Mouse (Mus musculus): Measurements from ENCODE around the gene Ccnk. TPM values are rescaled to one million over a fixed set of nuclear protein-coding genes. Genes with fewer than 3 reads are reported as not detected.

The Ccnk gene
- total RNA-seq, 2 experiments from 2014 or later: 127 to 147 TPM

DNA sequence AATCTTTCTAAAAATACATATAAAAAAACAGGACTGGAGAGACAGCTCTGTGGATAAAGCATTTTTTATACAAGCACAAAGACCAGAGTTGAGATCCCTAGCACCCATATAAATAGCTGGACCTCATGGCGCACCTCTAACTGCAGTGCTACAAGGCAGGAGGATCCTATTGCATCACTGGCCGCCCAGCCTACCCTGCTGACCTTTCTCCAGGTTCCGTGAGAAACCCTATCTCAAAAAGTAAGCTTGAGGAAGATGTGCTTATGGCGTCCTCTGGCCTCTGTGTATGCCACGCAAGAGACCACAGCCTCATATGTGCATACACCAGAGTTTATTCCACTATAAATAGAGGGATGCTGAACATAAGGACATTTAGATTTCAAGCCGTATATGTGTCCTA, 2.3 kb downstream of the Ccnk start:
- peak; percentile 41 for DNase-seq (ENCODE audit: low spot score)

- peak; percentile 87 for DNase-seq (ENCODE audit: low spot score)
Observed at GRCm38 (mm10) chr12:108187541-108188091, 8.2 kb downstream of the Ccnk start.

GRCm38 (mm10) chr12:108193878-108194277, 14.5 kb downstream of the Ccnk start:
- no peak for DNase-seq (ENCODE audit: low spot score)

GRCm38 (mm10) chr12:108195761-108196160, 16.4 kb downstream of the Ccnk start:
- no peak for DNase-seq (ENCODE audit: low spot score)

DNA sequence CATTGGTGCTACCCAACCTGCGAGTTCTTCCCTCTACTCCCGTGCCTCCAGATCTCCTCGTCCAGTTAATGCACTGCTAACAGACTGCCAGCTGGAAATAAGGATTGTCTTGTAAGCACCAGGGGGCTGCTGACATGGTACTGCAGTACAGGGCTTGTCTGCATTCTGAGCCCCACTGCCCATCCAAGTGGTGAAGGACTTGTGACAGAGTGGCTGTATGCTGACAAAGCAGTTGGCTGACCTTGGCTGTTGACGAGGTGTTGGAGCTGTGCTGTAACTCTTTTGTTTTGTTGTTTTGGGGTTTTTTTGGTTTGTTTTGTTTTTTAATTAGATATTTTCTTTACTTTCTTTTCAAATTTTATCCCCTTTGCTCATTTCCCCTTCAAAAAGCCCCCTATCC, 19.1 kb downstream of the Ccnk start:
- DNase-seq (ENCODE audit: low spot score): no peak

GRCm38 (mm10) chr12:108200094-108200493, 20.7 kb downstream of the Ccnk start:
- DNase-seq (ENCODE audit: low spot score): no peak

DNA sequence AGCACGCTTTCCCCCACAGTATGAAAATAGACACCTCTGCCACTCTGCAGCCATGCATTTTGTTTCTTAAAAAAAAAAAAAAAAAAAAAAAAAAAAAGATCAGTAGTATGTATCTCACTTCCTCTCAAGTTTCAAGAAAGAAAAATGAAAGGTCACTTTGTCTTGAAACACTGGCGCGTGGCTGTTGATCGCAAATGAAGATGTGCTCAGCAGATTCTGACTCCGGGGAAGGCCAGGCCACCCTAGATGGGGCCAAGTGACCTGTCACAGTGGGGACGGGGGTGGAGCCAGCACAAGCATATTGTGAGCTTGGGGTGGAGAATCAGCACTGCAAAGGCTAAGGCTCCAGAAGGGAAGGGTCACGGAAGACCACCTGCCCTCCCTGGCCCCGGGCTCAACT, 24.5 kb downstream of the Ccnk start:
- no peak for DNase-seq (ENCODE audit: low spot score)

GRCm38 (mm10) chr12:108204978-108205377, 25.6 kb downstream of the Ccnk start:
- DNase-seq (ENCODE audit: low spot score): no peak

DNA sequence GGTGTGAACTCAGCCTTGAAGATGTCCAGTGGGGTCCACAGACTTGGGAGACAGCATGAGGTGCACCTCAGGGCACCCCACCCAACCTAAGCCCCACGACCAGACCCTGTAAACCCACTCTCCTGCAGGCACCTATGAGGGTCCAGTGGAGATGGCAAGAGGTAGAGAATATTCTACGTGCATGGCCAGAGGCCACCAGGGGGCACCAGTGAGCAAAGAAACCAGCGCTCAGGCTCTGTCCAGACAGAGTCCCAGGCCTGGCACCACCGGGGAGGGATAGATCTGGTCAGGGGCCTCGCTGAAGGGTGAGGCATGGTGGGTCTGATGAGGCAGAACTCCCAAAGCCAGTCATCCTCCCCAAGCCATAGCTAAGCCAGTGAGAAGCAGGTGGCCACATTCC, 27.3 kb downstream of the Ccnk start:
- peak; percentile 63 for DNase-seq (ENCODE audit: low spot score)

DNA sequence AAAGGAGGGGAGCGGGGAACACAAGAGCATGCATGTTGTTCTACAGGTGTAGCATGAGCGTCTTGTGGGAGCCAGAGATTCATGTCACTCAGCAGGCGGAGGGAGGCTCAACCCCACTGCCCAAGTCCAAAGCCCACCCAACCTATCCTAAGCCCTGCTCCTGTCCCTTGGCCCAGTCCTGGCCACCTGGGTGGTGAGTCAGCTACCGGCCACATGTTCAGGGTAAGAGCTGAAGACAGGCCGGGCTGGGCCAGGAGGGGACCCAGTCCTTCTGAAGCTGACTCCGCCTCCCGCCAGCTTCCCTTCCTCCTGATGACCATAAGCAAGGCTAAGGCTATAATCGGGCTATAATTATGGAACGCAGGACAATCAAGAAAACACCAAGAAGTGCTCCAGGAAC, 28.8 kb downstream of the Ccnk start:
- DNase-seq (ENCODE audit: low spot score): no peak

- peak; percentile 81 for DNase-seq (ENCODE audit: low spot score)
Observed at GRCm38 (mm10) chr12:108208726-108209438, 29.5 kb downstream of the Ccnk start.

GRCm38 (mm10) chr12:108210623-108211022, 31.2 kb downstream of the Ccnk start:
- DNase-seq (ENCODE audit: low spot score): no peak

DNA sequence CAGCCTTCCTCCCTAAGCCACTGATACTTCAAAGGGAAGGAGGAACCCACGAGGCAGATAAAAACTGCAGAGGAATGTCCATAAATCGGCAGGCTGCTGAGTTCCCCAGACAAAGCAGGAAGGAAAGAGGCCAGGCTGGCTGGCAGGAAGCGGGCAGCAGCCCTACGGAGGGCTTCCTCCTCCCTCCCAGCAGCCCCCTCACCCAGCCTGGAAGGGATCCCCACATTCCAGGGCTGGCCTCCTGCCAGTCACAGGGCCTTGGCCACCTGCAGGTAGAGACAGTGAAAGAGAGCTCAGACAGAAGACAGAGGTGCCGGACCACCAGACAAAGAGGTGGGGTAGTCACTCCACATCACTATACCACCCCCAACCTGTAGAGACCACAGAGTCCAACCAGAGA, 32.7 kb downstream of the Ccnk start:
- DNase-seq (ENCODE audit: low spot score): no peak

DNA sequence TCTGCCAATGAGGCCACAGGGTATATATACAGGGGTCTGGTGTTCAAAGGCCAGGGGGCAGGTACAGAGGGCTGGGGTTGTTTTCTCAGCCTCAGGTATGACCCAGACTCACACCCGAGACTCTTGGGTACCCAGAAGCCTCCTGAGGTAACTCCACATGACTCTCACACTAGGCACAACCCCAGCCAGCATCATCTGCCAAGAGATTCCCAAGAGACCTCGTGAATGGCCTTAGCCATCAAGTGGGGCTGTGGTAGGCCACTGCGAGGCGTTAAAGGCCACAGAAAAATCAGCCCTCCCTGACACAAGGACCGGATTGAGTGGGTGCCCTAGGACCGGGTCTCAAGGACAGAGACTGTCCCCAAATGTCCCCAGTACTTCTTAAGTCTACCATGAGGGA, 33.1 kb downstream of the Ccnk start:
- DNase-seq (ENCODE audit: low spot score): no peak

DNA sequence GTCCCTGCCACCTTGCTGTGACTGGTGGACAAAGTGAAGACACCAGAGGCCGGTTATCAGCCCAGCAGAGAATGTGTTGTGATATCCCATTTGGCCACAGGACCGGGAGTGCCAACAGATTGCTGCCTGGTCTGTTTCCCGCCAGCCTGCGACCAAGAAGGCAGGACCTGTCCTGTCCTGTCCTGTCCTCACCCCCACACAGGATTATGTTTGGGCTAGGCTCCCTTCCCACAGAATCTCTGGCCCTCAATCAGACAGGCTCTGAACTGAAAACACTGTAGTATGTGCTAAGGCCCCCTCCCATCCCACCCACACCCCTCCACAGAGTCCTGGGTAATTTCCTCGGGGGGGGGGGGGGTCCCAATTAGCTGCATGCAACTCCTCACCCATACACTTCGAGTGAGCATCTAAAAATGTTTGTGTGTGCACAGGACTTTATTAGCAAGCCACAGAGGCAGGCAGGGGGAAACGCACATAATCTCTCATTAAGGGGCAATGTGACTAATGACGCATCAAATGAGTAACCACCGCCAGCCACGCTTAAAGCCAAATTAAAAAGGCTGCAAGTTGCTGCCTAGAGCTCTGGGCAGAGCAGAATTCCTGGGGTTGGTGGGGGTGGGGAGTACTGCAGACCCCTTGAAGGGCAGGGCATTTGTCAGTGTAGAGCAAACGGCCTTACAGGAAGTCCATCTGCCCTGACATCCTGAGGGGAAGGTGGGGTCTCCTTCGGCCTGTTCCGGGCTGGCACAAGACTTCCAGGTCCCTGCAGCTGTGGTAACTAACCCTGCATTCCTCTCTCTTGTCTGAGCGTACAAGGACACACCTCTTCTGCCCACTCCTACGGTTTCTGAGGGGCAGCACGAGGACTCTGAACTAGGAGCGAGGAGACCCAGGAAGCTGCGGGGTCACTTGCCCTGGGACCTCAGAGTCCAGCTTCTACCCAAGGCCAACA, 34.0 kb downstream of the Ccnk start:
- no peak for DNase-seq (ENCODE audit: low spot score)

- peak; percentile 46 for DNase-seq (ENCODE audit: low spot score)
Observed at GRCm38 (mm10) chr12:108215090-108215489, 35.7 kb downstream of the Ccnk start.

- DNase-seq (ENCODE audit: low spot score): peak; percentile 46
Observed at GRCm38 (mm10) chr12:108216611-108217370, 37.4 kb downstream of the Ccnk start.

GRCm38 (mm10) chr12:108217572-108217971, 38.2 kb downstream of the Ccnk start:
- peak; percentile 70 for DNase-seq (ENCODE audit: low spot score)

DNA sequence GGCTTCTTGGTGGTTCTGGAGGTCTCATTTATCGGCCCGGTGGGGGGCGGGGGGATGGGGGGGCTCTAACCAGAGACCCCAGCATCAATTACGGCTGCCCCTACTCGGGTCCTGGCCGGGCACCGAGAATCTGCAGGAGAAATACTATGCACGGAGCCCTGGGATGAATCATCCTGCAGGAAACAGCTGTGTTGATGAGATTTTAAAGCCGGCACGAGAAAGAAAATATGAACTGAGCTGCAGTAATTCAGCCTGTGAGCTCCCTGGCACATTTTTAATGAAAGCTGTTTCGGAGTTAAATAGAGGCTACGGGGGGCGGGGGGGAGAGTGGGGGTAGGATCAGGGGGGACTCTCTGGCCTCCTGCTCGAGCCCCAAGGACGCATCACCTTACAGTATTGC, 39.8 kb downstream of the Ccnk start:
- no peak for DNase-seq (ENCODE audit: low spot score)

- no peak for DNase-seq (ENCODE audit: low spot score)
Observed at GRCm38 (mm10) chr12:108219825-108220616, 40.6 kb downstream of the Ccnk start.

DNA sequence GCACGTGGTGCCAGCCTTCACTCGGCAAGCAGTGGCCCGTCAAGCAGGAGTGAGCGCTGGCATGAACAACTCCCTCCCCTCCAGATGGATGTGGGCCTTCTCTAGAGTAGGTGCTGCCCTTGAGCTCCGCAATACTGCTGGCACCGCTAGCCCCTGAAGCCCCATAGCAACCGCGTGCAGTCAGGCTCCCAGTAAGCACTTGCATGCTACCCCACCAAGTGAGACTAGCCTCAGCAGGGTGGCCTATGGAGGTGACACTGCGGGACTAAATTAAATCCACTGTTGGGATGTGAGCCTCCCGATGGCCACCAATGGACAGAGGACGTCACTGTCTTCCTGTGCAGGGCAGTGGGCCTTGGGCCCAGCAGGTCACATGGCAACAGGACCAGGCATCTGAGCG, 41.2 kb downstream of the Ccnk start:
- no peak for DNase-seq (ENCODE audit: low spot score)

Data from gastrocnemius, adult 18-20 months (tissue).